Mouse (Mus musculus) MEL (cell line): ENCODE data around the gene Rcbtb2.

ENCODE experiments used
- CTCF ChIP-seq, 3 experiments: IDR thresholded peaks in 2 of 3; conservative IDR thresholded peaks in 1 of 3; 2 replicates each; pipeline ENCODE4 v1.5.1; 2011 to 2012; ENCODE audit warnings: low read length in 3 of 3, low read depth in 2 of 3, mild to moderate bottlenecking in 2 of 3, improper control_type of control experiment in 1 of 3, inconsistent platforms in 1 of 3, mixed read lengths in 1 of 3, moderate library complexity in 1 of 3; ENCODE audit not compliant: control insufficient read depth in 1 of 3, insufficient read depth in 1 of 3, poor library complexity in 1 of 3, severe bottlenecking in 1 of 3
- EP300 ChIP-seq, 2 experiments: IDR thresholded peaks; 2 replicates each; pipeline ENCODE4 v1.6.1; 2011; ENCODE audit warnings: improper control_type of control experiment in 2 of 2, low read length in 2 of 2, low read depth in 1 of 2, mild to moderate bottlenecking in 1 of 2
- GATA1 ChIP-seq: IDR thresholded peaks from 2 replicates; pipeline ENCODE4 v1.6.1; 2011; ENCODE audit warnings: low read depth, low read length, improper control_type of control experiment
- HCFC1 ChIP-seq: IDR thresholded peaks from 2 replicates; pipeline ENCODE4 v1.6.1; 2012; ENCODE audit warnings: low read depth, mild to moderate bottlenecking, inconsistent platforms, low read length, improper control_type of control experiment, moderate library complexity
- MYB ChIP-seq: IDR thresholded peaks from 2 replicates; pipeline ENCODE4 v1.6.1; 2011; ENCODE audit warnings: mild to moderate bottlenecking, low read depth, low read length, improper control_type of control experiment
- TAL1 ChIP-seq: IDR thresholded peaks from 2 replicates; pipeline ENCODE4 v1.6.1; 2012; ENCODE audit warnings: mild to moderate bottlenecking, inconsistent platforms, low read length, moderate library complexity, mixed read lengths
- ZMIZ1 ChIP-seq: IDR thresholded peaks from 2 replicates; pipeline ENCODE4 v1.6.1; 2012; ENCODE audit warnings: low read depth, mild to moderate bottlenecking, inconsistent platforms, low read length, improper control_type of control experiment, moderate library complexity

DNA sequence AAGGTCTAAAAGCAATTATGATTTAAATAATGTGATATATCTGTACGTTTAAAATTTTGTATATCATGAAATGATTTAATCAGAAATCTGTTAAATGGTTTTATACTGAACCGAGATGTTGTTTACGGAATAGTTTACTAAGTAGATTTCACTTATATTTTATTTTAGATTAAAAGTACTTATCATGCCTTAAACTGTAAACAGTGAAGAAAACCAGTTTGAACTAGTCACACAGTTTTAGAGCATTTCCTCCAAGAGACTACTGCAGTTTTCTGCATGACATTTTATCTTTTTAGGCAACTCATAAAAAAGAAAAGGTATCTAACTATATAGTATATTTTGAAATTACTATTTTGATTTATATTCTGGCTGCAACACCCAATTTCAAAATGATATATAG is 117.0 kb downstream of the Rcbtb2 start:
- TF ChIP-seq ZMIZ1 = no peak
- no peak for TF ChIP-seq EP300 (IDR thresholded peaks at IDR 0.05; ENCODE audit: low read depth in 1 of 2, low read length in 2 of 2)
- TF ChIP-seq HCFC1 = no peak
- TF ChIP-seq TAL1 = no peak
- TF ChIP-seq GATA1 = no peak
- TF ChIP-seq MYB = no peak
- TF ChIP-seq CTCF (IDR thresholded peaks at IDR 0.05 in 2 of 3, conservative IDR thresholded peaks at IDR 0.05 in 1 of 3; ENCODE audit: control insufficient read depth in 1 of 3, insufficient read depth in 1 of 3, low read depth in 2 of 3, low read length in 3 of 3, poor library complexity in 1 of 3, severe bottlenecking in 1 of 3) = no peak
